12 mouse cellular contexts compared by ENCODE assay signal in genomic region chr3:52043847-52044246, GRCm38 (mm10).
DNase-seq lines count a peak whose midpoint lies in the region; ATAC-seq and TF ChIP-seq lines count a peak whose summit lies in the region.
"Had no signal": no experiment of that assay in that cellular context is flagged by ENCODE, and none has a peak within 500 bp of the region (broad histone marks: within the 10 kb centered on the region; RNA-seq: fewer than 3 reads in every experiment).

No protein-coding gene starts in this region.

- H3K9ac ChIP-seq in hindbrain, embryonic 16.5 days (ENCODE audit: low read depth, low read length) = no peak overlapping the region
- H3K9ac ChIP-seq in stomach, embryonic 15.5 days = no peak overlapping the region
- no peak overlapping the region for H3K9ac ChIP-seq in stomach, postnatal 0 days (ENCODE audit: low read length)
- H3K9ac ChIP-seq in intestine, embryonic 14.5 days (ENCODE audit: low read length) = no peak overlapping the region

- no peak for TF ChIP-seq POLR2A in thymus, adult 2 months (IDR thresholded peaks at IDR 0.05; ENCODE audit: control insufficient read depth, extremely low read depth, insufficient read depth, low read length, poor library complexity)

- WGBS in hindbrain, embryonic 10.5 days = 59% methylated on average over 4 of the region's 4 CpGs
- WGBS in hindbrain, embryonic 16.5 days = 57% methylated on average over 4 of the region's 4 CpGs
- WGBS in stomach, embryonic 15.5 days = 53% methylated on average over 4 of the region's 4 CpGs
- whole genome bisulfite sequencing in stomach, postnatal 0 days = 59% methylated on average over 4 of the region's 4 CpGs
- WGBS in intestine, embryonic 14.5 days = 55% methylated on average over 4 of the region's 4 CpGs
- 70% methylated on average over 4 of the region's 4 CpGs for WGBS in thymus, adult 2 months

- no peak for TF ChIP-seq EP300 in stomach, postnatal 0 days (optimal IDR thresholded peaks at IDR 0.05)

- H3K27me3 ChIP-seq in hindbrain, embryonic 10.5 days (ENCODE audit: insufficient read depth, poor library complexity, severe bottlenecking) = no peaks in the 10 kb centered on the region
- H3K27me3 ChIP-seq in hindbrain, embryonic 16.5 days (replicated peaks; ENCODE audit: control insufficient read depth, insufficient read depth, low read length) = no peaks in the 10 kb centered on the region
- H3K27me3 ChIP-seq in stomach, embryonic 15.5 days (replicated peaks) = no peaks in the 10 kb centered on the region
- H3K27me3 ChIP-seq in stomach, postnatal 0 days (ENCODE audit: control insufficient read depth, insufficient read depth, low read length) = no peaks in the 10 kb centered on the region
- no peaks in the 10 kb centered on the region for H3K27me3 ChIP-seq in intestine, embryonic 14.5 days (replicated peaks; ENCODE audit: control insufficient read depth, insufficient read depth, low read length)
- H3K27me3 ChIP-seq in thymus, adult 2 months (ENCODE audit: control insufficient read depth, insufficient read depth, low read length) = no peaks in the 10 kb centered on the region

- H3K9me3 ChIP-seq in hindbrain, embryonic 10.5 days = no peaks in the 10 kb centered on the region
- H3K9me3 ChIP-seq in hindbrain, embryonic 16.5 days (ENCODE audit: control insufficient read depth, low read length) = no peaks in the 10 kb centered on the region
- H3K9me3 ChIP-seq in stomach, embryonic 15.5 days = no peaks in the 10 kb centered on the region
- no peaks in the 10 kb centered on the region for H3K9me3 ChIP-seq in stomach, postnatal 0 days (ENCODE audit: control insufficient read depth, low read length)
- no peaks in the 10 kb centered on the region for H3K9me3 ChIP-seq in intestine, embryonic 14.5 days (ENCODE audit: control insufficient read depth, low read length)

- no peak for ATAC-seq in hindbrain, embryonic 16.5 days
- ATAC-seq in stomach, embryonic 15.5 days (ENCODE audit: insufficient read depth, low FRiP score, low read depth) = no peak
- no peak for ATAC-seq in stomach, postnatal 0 days (ENCODE audit: low FRiP score, low TSS enrichment)
- ATAC-seq in intestine, embryonic 14.5 days (replicated peaks; ENCODE audit: low FRiP score, low TSS enrichment, low read depth) = no peak
- ATAC-seq in monocyte, adult 5-6 weeks (replicated peaks; ENCODE audit: insufficient number of reproducible peaks, low FRiP score, low TSS enrichment, poor library complexity, severe bottlenecking) = no peak

- peaks cover 64% of the 10 kb centered on the region for H3K4me1 ChIP-seq in hindbrain, embryonic 10.5 days (replicated peaks)
- H3K4me1 ChIP-seq in hindbrain, embryonic 16.5 days (ENCODE audit: control insufficient read depth, insufficient read depth, low read depth, low read length) = peaks cover 42% of the 10 kb centered on the region
- peaks cover 30% of the 10 kb centered on the region for H3K4me1 ChIP-seq in stomach, embryonic 15.5 days
- H3K4me1 ChIP-seq in stomach, postnatal 0 days (replicated peaks; ENCODE audit: control insufficient read depth, insufficient read depth) = peaks cover 13% of the 10 kb centered on the region
- H3K4me1 ChIP-seq in intestine, embryonic 14.5 days (replicated peaks; ENCODE audit: control insufficient read depth, insufficient read depth, low read length) = peaks cover 40% of the 10 kb centered on the region
- H3K4me1 ChIP-seq in thymus, adult 2 months (replicated peaks; ENCODE audit: control insufficient read depth, insufficient read depth, low read length) = peaks cover 18% of the 10 kb centered on the region

- H3K4me3 ChIP-seq in hindbrain, embryonic 10.5 days = no peak overlapping the region
- H3K4me3 ChIP-seq in hindbrain, embryonic 16.5 days (ENCODE audit: low read length) = no peak overlapping the region
- no peak overlapping the region for H3K4me3 ChIP-seq in stomach, embryonic 15.5 days (replicated peaks)
- H3K4me3 ChIP-seq in stomach, postnatal 0 days (ENCODE audit: low read depth, low read length) = no peak overlapping the region
- H3K4me3 ChIP-seq in intestine, embryonic 14.5 days (ENCODE audit: low read depth, low read length) = no peak overlapping the region
- H3K4me3 ChIP-seq in thymus, adult 2 months (ENCODE audit: control insufficient read depth, insufficient read depth, low read length) = no peak overlapping the region
- H3K4me3 ChIP-seq: myocyte had no signal

- DNase-seq in hindbrain, embryonic 10.5 days (ENCODE audit: low spot score) = no peak
- no peak for DNase-seq in stomach, postnatal 0 days (ENCODE audit: low spot score)
- no peak for DNase-seq in intestine, embryonic 14.5 days (ENCODE audit: low spot score)
- DNase-seq in thymus, adult 2 months = no peak
- no peak for DNase-seq in adrenal gland, postnatal 36 days
- DNase-seq: gastrocnemius, postnatal 14 days; right cerebral cortex, postnatal 4 days; thymus, adult 18-20 months had no signal

- no peak for TF ChIP-seq CTCF in stomach, postnatal 0 days (IDR thresholded peaks at IDR 0.05; ENCODE audit: low read depth)
- no peak for TF ChIP-seq CTCF in thymus, adult 2 months (IDR thresholded peaks at IDR 0.05; ENCODE audit: borderline replicate concordance, control insufficient read depth, extremely low read depth, insufficient read depth, low read length, poor library complexity)

- H3K4me2 ChIP-seq in hindbrain, embryonic 16.5 days (ENCODE audit: low read length) = no peak overlapping the region
- no peak overlapping the region for H3K4me2 ChIP-seq in stomach, embryonic 15.5 days
- no peak overlapping the region for H3K4me2 ChIP-seq in stomach, postnatal 0 days (replicated peaks; ENCODE audit: low read depth)
- H3K4me2 ChIP-seq in intestine, embryonic 14.5 days (ENCODE audit: low read length) = no peak overlapping the region

- peak overlapping the region; percentile 92 for H3K27ac ChIP-seq in hindbrain, embryonic 10.5 days
- no peak overlapping the region; the same call in 1 of the 2 replicates for H3K27ac ChIP-seq in hindbrain, embryonic 16.5 days (ENCODE audit: low read depth, low read length)
- H3K27ac ChIP-seq in stomach, embryonic 15.5 days = peak overlapping the region; percentile 74
- no peak overlapping the region for H3K27ac ChIP-seq in stomach, postnatal 0 days (replicated peaks)
- peak overlapping the region; percentile 92 for H3K27ac ChIP-seq in intestine, embryonic 14.5 days (ENCODE audit: low read depth)
- H3K27ac ChIP-seq in thymus, adult 2 months (ENCODE audit: control insufficient read depth, insufficient read depth, low read length) = no peak overlapping the region

- H3K36me3 ChIP-seq in hindbrain, embryonic 10.5 days = no peaks in the 10 kb centered on the region
- no peaks in the 10 kb centered on the region for H3K36me3 ChIP-seq in hindbrain, embryonic 16.5 days (ENCODE audit: control insufficient read depth, insufficient read depth, low read length)
- H3K36me3 ChIP-seq in stomach, embryonic 15.5 days = no peaks in the 10 kb centered on the region
- H3K36me3 ChIP-seq in stomach, postnatal 0 days (ENCODE audit: control insufficient read depth, insufficient read depth, low read length) = no peaks in the 10 kb centered on the region
- no peaks in the 10 kb centered on the region for H3K36me3 ChIP-seq in intestine, embryonic 14.5 days (ENCODE audit: control insufficient read depth, insufficient read depth, low read length)
- no peaks in the 10 kb centered on the region for H3K36me3 ChIP-seq in thymus, adult 2 months (ENCODE audit: control insufficient read depth, insufficient read depth, low read length)

Comparison
In these comparisons a context has a peak if more than half of its experiments do, and no peak if none do; other contexts are left out.
1. H3K27ac ChIP-seq: peak in hindbrain, embryonic 10.5 days (single experiment), stomach, embryonic 15.5 days (single experiment) and intestine, embryonic 14.5 days (single experiment); none in hindbrain, embryonic 16.5 days (single experiment), stomach, postnatal 0 days (single experiment) and thymus, adult 2 months (single experiment).